Mouse (Mus musculus): ENCODE data around the gene Magi2. TPM values are rescaled to one million over a fixed set of nuclear protein-coding genes. Genes with fewer than 3 reads are reported as not detected.
"Not testable (repeated sequence)": the region's sequence is repeated elsewhere in the genome, so short reads cannot be mapped to it uniquely, and the experiment has no call there.

The Magi2 gene
- polyA plus RNA-seq, 1 experiment from 2014 or later, result 4.6 TPM

DNA sequence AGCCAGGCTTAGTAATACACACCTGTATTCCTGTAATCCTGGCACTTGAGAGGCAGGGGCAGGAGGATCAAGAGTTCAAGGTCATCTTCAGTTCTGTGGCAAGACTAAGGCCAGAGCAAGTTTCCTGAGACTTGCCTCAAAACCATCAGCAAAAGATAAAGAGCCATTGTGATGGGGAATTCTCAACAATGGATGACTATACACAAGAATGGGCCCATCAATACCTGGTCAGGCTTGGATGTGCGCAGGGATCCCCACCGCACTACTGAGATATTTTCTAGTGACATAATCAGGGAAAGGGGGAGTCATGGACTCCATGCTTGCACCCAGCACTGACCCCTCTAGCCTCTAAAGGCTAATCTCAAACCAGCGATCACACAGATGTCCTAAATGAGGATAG is 1465.4 kb downstream of the Magi2 start:
- no peak overlapping the region for H3K27ac ChIP-seq (ENCODE audit: low read depth, low read length)
- no peaks in the 10 kb centered on the region for H3K27me3 ChIP-seq (ENCODE audit: control insufficient read depth, insufficient read depth, low read length)
- no peak for DNase-seq (ENCODE audit: low spot score, missing footprints)
- no peak overlapping the region for H3K4me3 ChIP-seq (ENCODE audit: low read depth, low read length)
- ATAC-seq (ENCODE audit: low FRiP score), result no peak
- 97% methylated on average over 3 of the region's 3 CpGs for WGBS
- H3K9me3 ChIP-seq (ENCODE audit: control insufficient read depth, low read length), result peaks cover 3% of the 10 kb centered on the region; the same call in 1 of the 2 replicates
- H3K36me3 ChIP-seq (ENCODE audit: control insufficient read depth, insufficient read depth, low read length), result no peaks in the 10 kb centered on the region
- no peaks in the 10 kb centered on the region for H3K4me1 ChIP-seq (ENCODE audit: control insufficient read depth, insufficient read depth, low read length)
- no peak overlapping the region for H3K4me2 ChIP-seq
- H3K9ac ChIP-seq (ENCODE audit: low read length), result no peak overlapping the region

GRCm38 (mm10) chr5:20699116-20699515 is 1472.3 kb downstream of the Magi2 start:
- Histone ChIP-seq H3K27me3 (ENCODE audit: control insufficient read depth, insufficient read depth, low read length) (no peaks in the 10 kb centered on the region), H3K4me2 (no peak overlapping the region), H3K27ac (ENCODE audit: low read depth, low read length) (no peak overlapping the region), H3K9ac (ENCODE audit: low read length) (no peak overlapping the region), H3K9me3 (ENCODE audit: control insufficient read depth, low read length) (no peaks in the 10 kb centered on the region), H3K4me3 (ENCODE audit: low read depth, low read length) (no peak overlapping the region), H3K36me3 (ENCODE audit: control insufficient read depth, insufficient read depth, low read length) (no peaks in the 10 kb centered on the region), H3K4me1 (ENCODE audit: control insufficient read depth, insufficient read depth, low read length) (peaks cover 3% of the 10 kb centered on the region)
- ATAC-seq (ENCODE audit: low FRiP score) (no peak), DNase-seq (ENCODE audit: low spot score, missing footprints) (no peak)
- WGBS, result 84% methylated on average over 5 of the region's 5 CpGs

- Histone ChIP-seq H3K4me2 (peak overlapping the region; percentile 74), H3K4me3 (ENCODE audit: low read depth, low read length) (peak overlapping the region; percentile 67), H3K9ac (ENCODE audit: low read length) (peak overlapping the region; percentile 94), H3K27me3 (ENCODE audit: control insufficient read depth, insufficient read depth, low read length) (no peaks in the 10 kb centered on the region), H3K9me3 (ENCODE audit: control insufficient read depth, low read length) (no peaks in the 10 kb centered on the region), H3K27ac (ENCODE audit: low read depth, low read length) (peak overlapping the region; percentile 95), H3K36me3 (ENCODE audit: control insufficient read depth, insufficient read depth, low read length) (no peaks in the 10 kb centered on the region), H3K4me1 (ENCODE audit: control insufficient read depth, insufficient read depth, low read length) (peaks cover 3% of the 10 kb centered on the region)
- peak; percentile 99 for DNase-seq (ENCODE audit: low spot score, missing footprints)
- peak; percentile 96 for ATAC-seq (ENCODE audit: low FRiP score)
- under 1% methylated on average over 56 of the region's 57 CpGs for WGBS
These were observed 1474.9 kb downstream of the Magi2 start for GRCm38 (mm10) chr5:20701483-20702421.

GRCm38 (mm10) chr5:20702480-20703303 is 1475.9 kb downstream of the Magi2 start:
- peak overlapping the region; percentile 94 for H3K9ac ChIP-seq (ENCODE audit: low read length)
- H3K4me3 ChIP-seq (ENCODE audit: low read depth, low read length), result peak overlapping the region; percentile 67
- peak overlapping the region; percentile 95 for H3K27ac ChIP-seq (ENCODE audit: low read depth, low read length)
- peaks cover 3% of the 10 kb centered on the region for H3K4me1 ChIP-seq (ENCODE audit: control insufficient read depth, insufficient read depth, low read length)
- WGBS, result 2% methylated on average over 56 of the region's 57 CpGs
- no peaks in the 10 kb centered on the region for H3K27me3 ChIP-seq (ENCODE audit: control insufficient read depth, insufficient read depth, low read length)
- H3K4me2 ChIP-seq, result peak overlapping the region; percentile 74
- ATAC-seq (ENCODE audit: low FRiP score) (peak; percentile 61), DNase-seq (ENCODE audit: low spot score, missing footprints) (peak; percentile 95)
- H3K36me3 ChIP-seq (ENCODE audit: control insufficient read depth, insufficient read depth, low read length), result no peaks in the 10 kb centered on the region
- H3K9me3 ChIP-seq (ENCODE audit: control insufficient read depth, low read length), result no peaks in the 10 kb centered on the region

- 59% methylated on average over 5 of the region's 5 CpGs for WGBS
- peak overlapping the region; percentile 74 for H3K4me2 ChIP-seq
- H3K9ac ChIP-seq (ENCODE audit: low read length), result no peak overlapping the region; the same call in 1 of the 2 replicates
- peaks cover 3% of the 10 kb centered on the region for H3K4me1 ChIP-seq (ENCODE audit: control insufficient read depth, insufficient read depth, low read length)
- H3K36me3 ChIP-seq (ENCODE audit: control insufficient read depth, insufficient read depth, low read length), result no peaks in the 10 kb centered on the region
- no peaks in the 10 kb centered on the region for H3K9me3 ChIP-seq (ENCODE audit: control insufficient read depth, low read length)
- no peak for ATAC-seq (ENCODE audit: low FRiP score)
- no peak for DNase-seq (ENCODE audit: low spot score, missing footprints)
- H3K27ac ChIP-seq (ENCODE audit: low read depth, low read length), result no peak overlapping the region
- no peaks in the 10 kb centered on the region for H3K27me3 ChIP-seq (ENCODE audit: control insufficient read depth, insufficient read depth, low read length)
- H3K4me3 ChIP-seq (ENCODE audit: low read depth, low read length), result peak overlapping the region; percentile 67
These were observed 1476.5 kb downstream of the Magi2 start for GRCm38 (mm10) chr5:20703304-20703700.

- no peaks in the 10 kb centered on the region for H3K27me3 ChIP-seq (ENCODE audit: control insufficient read depth, insufficient read depth, low read length)
- no peaks in the 10 kb centered on the region for H3K36me3 ChIP-seq (ENCODE audit: control insufficient read depth, insufficient read depth, low read length)
- DNase-seq (ENCODE audit: low spot score, missing footprints) (no peak), ATAC-seq (ENCODE audit: low FRiP score) (no peak)
- no peak overlapping the region for H3K4me3 ChIP-seq (ENCODE audit: low read depth, low read length)
- H3K27ac ChIP-seq (ENCODE audit: low read depth, low read length), result no peak overlapping the region
- peaks cover 3% of the 10 kb centered on the region for H3K4me1 ChIP-seq (ENCODE audit: control insufficient read depth, insufficient read depth, low read length)
- WGBS, result 87% methylated on average over 13 of the region's 13 CpGs
- no peaks in the 10 kb centered on the region for H3K9me3 ChIP-seq (ENCODE audit: control insufficient read depth, low read length)
- H3K4me2 ChIP-seq, result no peak overlapping the region
- H3K9ac ChIP-seq (ENCODE audit: low read length), result no peak overlapping the region
These were observed 1477.2 kb downstream of the Magi2 start for GRCm38 (mm10) chr5:20703971-20704575.

DNA sequence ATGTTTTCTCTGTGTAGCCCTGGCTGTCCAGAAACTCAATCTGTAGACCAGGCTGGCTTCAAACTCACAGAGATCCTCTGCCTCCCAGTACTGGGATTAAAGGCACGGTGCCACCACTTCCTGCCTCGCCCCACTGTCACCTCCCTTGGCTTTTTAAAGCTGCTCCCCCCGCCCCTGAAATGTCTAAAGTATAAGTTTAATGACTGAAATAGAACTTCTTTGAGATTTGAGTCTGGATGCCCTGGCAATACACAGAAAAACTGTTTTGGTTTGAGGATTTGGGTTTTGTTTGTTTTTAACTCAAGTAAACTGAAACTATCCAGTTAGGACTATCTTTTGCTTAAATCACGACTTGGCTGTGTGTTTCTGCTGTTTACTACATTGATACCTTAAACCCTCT is 1478.0 kb downstream of the Magi2 start:
- WGBS, result 63% methylated on average over 4 of the region's 4 CpGs
- Histone ChIP-seq H3K9me3 (ENCODE audit: control insufficient read depth, low read length) (no peaks in the 10 kb centered on the region), H3K4me3 (ENCODE audit: low read depth, low read length) (no peak overlapping the region), H3K36me3 (ENCODE audit: control insufficient read depth, insufficient read depth, low read length) (no peaks in the 10 kb centered on the region), H3K4me1 (ENCODE audit: control insufficient read depth, insufficient read depth, low read length) (peaks cover 3% of the 10 kb centered on the region), H3K4me2 (no peak overlapping the region), H3K27me3 (ENCODE audit: control insufficient read depth, insufficient read depth, low read length) (no peaks in the 10 kb centered on the region), H3K9ac (ENCODE audit: low read length) (no peak overlapping the region), H3K27ac (ENCODE audit: low read depth, low read length) (no peak overlapping the region)
- DNase-seq (ENCODE audit: low spot score, missing footprints) (no peak), ATAC-seq (ENCODE audit: low FRiP score) (no peak)

DNA sequence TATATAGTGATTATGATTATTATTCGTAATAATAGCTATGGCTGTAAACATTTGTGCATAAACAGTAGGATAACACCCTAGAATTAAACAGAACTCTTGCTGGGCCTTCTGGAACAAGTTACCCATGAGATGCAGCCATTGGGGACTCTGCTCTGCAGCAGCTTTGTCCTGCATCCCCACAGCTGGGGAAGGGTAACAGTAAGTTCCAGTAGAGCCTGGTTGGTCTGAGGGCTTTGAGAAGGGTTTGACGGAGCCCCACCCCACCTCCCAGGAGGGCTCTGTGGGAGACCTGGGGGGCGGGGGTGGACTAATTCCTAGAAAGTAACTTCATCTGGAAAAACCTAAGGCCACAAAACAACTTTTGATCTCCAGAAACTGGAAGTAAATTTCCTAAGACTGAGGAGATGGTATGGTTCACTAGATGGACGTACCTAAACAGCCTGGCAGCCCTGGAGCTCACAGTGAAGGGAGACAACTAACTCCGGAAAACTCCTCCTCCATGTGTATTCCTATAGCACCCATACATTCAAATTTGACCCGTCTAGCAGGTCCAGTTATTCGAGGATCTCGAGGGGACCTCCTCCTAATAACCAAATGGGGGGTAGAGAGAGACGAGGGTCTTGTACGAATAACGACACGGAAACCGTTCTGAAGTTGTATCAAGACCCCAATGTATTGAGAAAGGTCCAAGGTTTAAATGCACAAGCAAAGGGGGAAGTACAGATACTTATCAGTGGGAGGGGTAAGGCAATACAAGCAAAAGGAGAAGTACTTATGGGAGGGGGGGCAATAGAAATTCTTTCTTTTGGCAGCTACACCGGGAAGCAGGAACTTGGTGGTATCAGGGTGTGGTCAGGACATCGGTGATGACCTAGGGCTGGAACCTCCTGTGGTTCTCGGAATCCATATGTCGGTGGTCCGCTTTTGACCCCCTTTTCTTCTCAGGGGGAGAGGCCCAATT is 1479.8 kb downstream of the Magi2 start:
- ATAC-seq (ENCODE audit: low FRiP score); H3K4me3 ChIP-seq (ENCODE audit: low read depth, low read length); H3K4me1 ChIP-seq (ENCODE audit: control insufficient read depth, insufficient read depth, low read length); H3K27ac ChIP-seq (ENCODE audit: low read depth, low read length); H3K27me3 ChIP-seq (ENCODE audit: control insufficient read depth, insufficient read depth, low read length); H3K36me3 ChIP-seq (ENCODE audit: control insufficient read depth, insufficient read depth, low read length); H3K4me2 ChIP-seq; DNase-seq (ENCODE audit: low spot score, missing footprints); H3K9ac ChIP-seq (ENCODE audit: low read length); H3K9me3 ChIP-seq (ENCODE audit: control insufficient read depth, low read length): not testable (repeated sequence)
- 87% methylated on average over 9 of the region's 18 CpGs for WGBS
